Mouse (Mus musculus) adrenal gland, adult 8-10 months (tissue): ENCODE results near the gene Cul9. TPM values are rescaled to one million over a fixed set of nuclear protein-coding genes. Genes with fewer than 3 reads are reported as not detected.

Experiments
- microRNA-seq, 2 experiments: library from miRNA; unstranded; fragments of <30 nt; microRNA quantifications; one replicate each; pipeline ENCODE4 v1.2.0; 2022
- total RNA-seq, 4 experiments: library from RNA; stranded (reverse); gene quantifications; 2 replicates each; pipeline ENCODE4 v1.2.4; 2022

Gene Cul9
- total RNA-seq, 4 experiments from 2014 or later, result 31.6 to 48.8 (median 37.7) TPM

Small RNAs within 50 kb of the gene (microRNA-seq; reads per million reads assigned to microRNA genes)
- 0 to 0.34 reads per million in 2 experiments for gene Mir6976

Other genes starting within 250 kb of the Cul9 start
- gene Dlk2, start 249.0 kb downstream of the Cul9 start, total RNA-seq, result under 1 TPM in 3 of 4 experiments, not detected in 1; 0.25 to 0.56 (median 0.38) TPM
- gene Abcc10, start 218.0 kb downstream of the Cul9 start, total RNA-seq, result 10 to 100 TPM in 2 of 4 experiments, 1 to 10 TPM in 2; 6.9 to 17.3 (median 11.9) TPM
- 10 to 100 TPM; 21.0 to 35.6 (median 27.4) TPM for gene Zfp318, start 162.7 kb downstream of the Cul9 start, total RNA-seq
- 1 to 10 TPM in 3 of 4 experiments, under 1 TPM in 1; 0.58 to 3.1 (median 2.2) TPM for gene Crip3, start 117.5 kb downstream of the Cul9 start, total RNA-seq
- not detected for gene Slc22a7, start 107.9 kb downstream of the Cul9 start, total RNA-seq
- 1 to 10 TPM in 3 of 4 experiments, under 1 TPM in 1; 0.98 to 1.4 (median 1.2) TPM for gene Ttbk1, start 58.7 kb downstream of the Cul9 start, total RNA-seq
- 1 to 10 TPM; 4.5 to 6.9 (median 6.4) TPM for gene Dnph1, start 49.7 kb downstream of the Cul9 start, total RNA-seq
- 10 to 100 TPM; 34.0 to 42.0 (median 37.2) TPM for gene Srf, start 9.8 kb upstream of the Cul9 start, total RNA-seq
- gene Ptk7, start 83.1 kb upstream of the Cul9 start, total RNA-seq, result 10 to 100 TPM in 2 of 4 experiments, 1 to 10 TPM in 2; 8.7 to 11.2 (median 9.9) TPM
- 10 to 100 TPM; 42.3 to 59.8 (median 53.2) TPM for gene Klc4, start 99.6 kb upstream of the Cul9 start, total RNA-seq
- 100 to 1,000 TPM in 2 of 4 experiments, 10 to 100 TPM in 2; 91.8 to 122 (median 104) TPM for gene Mrpl2, start 99.8 kb upstream of the Cul9 start, total RNA-seq
- gene Cul7, start 103.9 kb upstream of the Cul9 start, total RNA-seq, result 10 to 100 TPM; 42.0 to 53.5 (median 47.2) TPM
- 10 to 100 TPM; 24.9 to 31.8 (median 30.6) TPM for gene Rrp36, start 128.0 kb upstream of the Cul9 start, total RNA-seq
- gene Mea1, start 132.4 kb upstream of the Cul9 start, total RNA-seq, result 100 to 1,000 TPM in 1 of 4 experiments, 10 to 100 TPM in 3; 91.9 to 104 (median 95.0) TPM
- gene Klhdc3, start 134.5 kb upstream of the Cul9 start, total RNA-seq, result 10 to 100 TPM; 59.1 to 74.3 (median 65.2) TPM
- 10 to 100 TPM; 41.0 to 47.5 (median 42.6) TPM for gene Ppp2r5d, start 158.7 kb upstream of the Cul9 start, total RNA-seq
- 10 to 100 TPM; 56.2 to 74.2 (median 61.8) TPM for gene Pex6, start 165.1 kb upstream of the Cul9 start, total RNA-seq
- 1 to 10 TPM; 1.2 to 1.8 (median 1.6) TPM for gene Gnmt, start 182.8 kb upstream of the Cul9 start, total RNA-seq
- gene Cnpy3, start 205.8 kb upstream of the Cul9 start, total RNA-seq, result 10 to 100 TPM; 66.6 to 74.1 (median 70.7) TPM
- gene Ptcra, start 217.3 kb upstream of the Cul9 start, total RNA-seq, result not detected
- gene 2310039H08Rik, start 226.2 kb upstream of the Cul9 start, total RNA-seq, result 10 to 100 TPM; 53.9 to 87.1 (median 61.4) TPM
- gene Rpl7l1, start 236.3 kb upstream of the Cul9 start, total RNA-seq, result 10 to 100 TPM; 78.9 to 89.9 (median 83.8) TPM